Mouse (Mus musculus): ENCODE measurements at regions not wholly inside any gene's neighbourhood (a gene's known extent, or its start where the extent isn't known, plus 50 kb on each side); places are given as distances from the start of the nearest gene placed in this dataset.
A peak's percentile ranks its signal among the peaks of the same experiment; 100 is the strongest.

DNA sequence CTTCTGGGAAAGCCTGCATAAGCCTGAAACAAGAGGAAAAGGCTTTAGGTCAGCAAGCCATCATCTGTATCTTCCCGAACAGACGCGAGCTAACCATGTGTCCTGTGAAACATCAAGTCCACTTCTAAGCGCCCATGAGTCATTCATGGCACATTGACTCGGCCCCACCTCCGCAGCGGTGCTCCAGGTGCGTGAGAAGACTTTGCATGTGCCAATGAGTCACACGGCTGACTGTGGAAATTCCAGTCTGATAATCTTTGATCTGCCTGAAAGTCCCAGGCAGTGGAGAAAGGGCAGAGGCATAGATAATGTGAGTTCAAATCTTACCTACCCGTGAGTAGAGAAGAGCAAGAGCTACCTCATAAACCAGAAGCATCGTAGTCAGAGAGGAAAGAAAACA is 137.8 kb downstream of the Pfkfb3 start:
- no peak for DNase-seq (ENCODE audit: low spot score in 2 of 2)

- DNase-seq (ENCODE audit: low spot score in 2 of 2) = no peak
Observed at GRCm38 (mm10) chr2:11412521-11412920, 141.4 kb downstream of the Pfkfb3 start.

DNA sequence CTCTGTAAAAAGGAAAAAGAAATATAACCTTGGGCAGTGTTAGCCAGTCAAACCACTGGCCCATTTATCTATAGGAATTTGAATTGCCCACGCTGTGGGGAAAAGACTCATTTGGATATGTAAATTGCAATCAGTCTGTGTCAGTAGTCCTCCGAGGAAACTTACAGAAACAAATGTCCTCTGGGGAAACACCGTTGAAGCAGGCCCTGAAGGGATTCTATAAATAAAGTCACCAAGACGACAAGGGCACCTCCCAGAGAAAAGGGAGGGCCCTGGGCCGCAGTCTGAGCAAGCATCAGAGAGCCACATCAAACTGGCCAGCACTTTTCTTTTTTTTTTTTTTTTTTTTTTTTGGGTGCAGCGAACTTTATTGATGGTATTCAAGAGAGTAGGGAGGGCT is 145.4 kb downstream of the Pfkfb3 start:
- no peak for DNase-seq (ENCODE audit: low spot score in 2 of 2)

- no peak for DNase-seq (ENCODE audit: low spot score in 2 of 2)
Observed at GRCm38 (mm10) chr2:11406103-11406615, 147.7 kb downstream of the Pfkfb3 start.

- no peak for DNase-seq (ENCODE audit: low spot score in 2 of 2)
Observed at GRCm38 (mm10) chr2:11402218-11402848, 151.5 kb downstream of the Pfkfb3 start.

DNA sequence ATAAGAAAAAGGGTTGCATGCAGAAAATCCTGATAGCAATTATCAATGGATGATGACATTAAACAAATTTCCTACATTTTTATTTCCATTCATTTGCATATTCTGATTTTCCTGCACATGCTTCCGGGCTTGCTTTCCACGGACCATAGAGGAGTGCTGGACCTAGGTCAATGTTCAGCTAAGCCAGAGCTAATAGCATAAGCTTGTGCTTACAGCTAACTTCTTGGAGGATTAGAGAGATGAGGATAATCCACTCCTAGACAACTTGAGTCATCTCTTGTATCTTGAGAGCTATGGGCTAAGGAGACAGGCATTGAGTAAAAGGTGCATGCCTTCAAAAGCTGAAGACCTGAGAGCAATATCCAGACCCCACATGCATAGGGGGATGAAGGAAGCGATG is 154.5 kb downstream of the Pfkfb3 start:
- DNase-seq (ENCODE audit: low spot score in 2 of 2) = no peak

- no peak for DNase-seq (ENCODE audit: low spot score in 2 of 2)
Observed at GRCm38 (mm10) chr2:11398949-11399348, 154.9 kb downstream of the Pfkfb3 start.

GRCm38 (mm10) chr2:11398391-11398790 is 155.5 kb downstream of the Pfkfb3 start:
- DNase-seq (ENCODE audit: low spot score in 2 of 2) = no peak

GRCm38 (mm10) chr2:11396835-11397234 is 157.0 kb downstream of the Pfkfb3 start:
- no peak for DNase-seq (ENCODE audit: low spot score in 2 of 2)

- DNase-seq (ENCODE audit: low spot score in 2 of 2) = no peak
Observed at GRCm38 (mm10) chr2:11394675-11395349, 159.1 kb downstream of the Pfkfb3 start.

DNA sequence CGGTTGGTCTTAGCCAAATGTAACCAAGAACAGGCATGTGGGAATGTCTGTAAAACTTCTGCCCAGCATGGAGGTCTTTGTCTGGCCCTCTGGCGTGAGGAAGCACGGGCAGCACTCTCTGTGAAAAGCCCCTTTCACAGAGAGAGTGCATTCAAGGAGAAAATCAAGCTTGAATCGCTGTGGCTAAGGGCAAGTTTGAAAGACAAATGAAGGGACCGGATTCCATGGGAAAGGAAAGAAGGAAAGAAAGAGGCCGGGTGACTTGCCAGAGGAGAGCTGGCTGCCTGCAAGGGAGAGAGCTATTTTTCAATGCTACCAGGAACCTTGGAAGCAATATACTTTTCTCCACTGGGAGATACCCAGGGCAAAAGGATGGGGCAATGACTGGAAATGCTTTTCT is 162.2 kb downstream of the Pfkfb3 start:
- DNase-seq (ENCODE audit: low spot score in 2 of 2) = peak in 1 of 2 experiments; percentile 3

GRCm38 (mm10) chr2:11390667-11391334 is 163.1 kb downstream of the Pfkfb3 start:
- DNase-seq (ENCODE audit: low spot score in 2 of 2) = no peak

DNA sequence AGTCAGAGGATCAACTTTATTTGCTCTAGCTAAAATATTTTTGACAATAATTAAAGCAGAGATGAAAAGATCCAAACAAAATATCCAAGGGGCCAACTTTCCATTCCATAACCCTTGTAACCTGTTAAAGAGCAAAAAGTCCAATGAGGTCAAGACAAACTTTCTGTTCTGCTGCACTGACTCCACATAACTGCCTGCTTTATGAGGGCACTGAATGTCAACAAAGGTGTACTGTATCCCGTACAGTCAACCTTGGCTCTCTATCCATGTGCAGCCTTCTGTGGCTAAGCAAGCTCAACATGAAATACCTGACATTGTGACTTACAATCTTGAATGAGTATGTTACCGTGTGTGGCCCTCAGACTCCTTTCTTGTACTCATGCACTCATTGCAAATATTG is 166.3 kb downstream of the Pfkfb3 start:
- no peak for DNase-seq (ENCODE audit: low spot score in 2 of 2)

DNA sequence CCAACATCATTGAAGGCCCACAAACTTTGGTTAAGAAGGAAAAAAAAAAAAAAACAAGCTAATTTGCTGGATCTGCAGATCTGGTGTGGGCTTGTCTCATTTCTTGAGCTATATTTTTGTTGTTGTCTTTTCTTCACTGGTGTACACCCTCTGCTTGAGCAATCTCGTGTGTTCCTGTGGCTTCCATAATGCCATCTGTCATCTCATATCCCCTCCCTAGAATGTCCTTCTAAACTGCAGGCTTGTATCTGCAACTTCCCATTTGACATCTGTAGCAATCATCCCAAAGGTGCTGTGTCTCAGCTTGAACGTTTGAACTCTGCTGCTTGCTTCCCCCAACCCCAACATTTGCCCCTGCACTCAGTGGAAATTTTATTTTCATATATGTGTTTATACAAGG is 170.1 kb downstream of the Pfkfb3 start:
- DNase-seq (ENCODE audit: low spot score in 2 of 2) = no peak

- DNase-seq (ENCODE audit: low spot score in 2 of 2) = no peak
Observed at GRCm38 (mm10) chr2:11377213-11377612, 176.7 kb downstream of the Pfkfb3 start.

DNA sequence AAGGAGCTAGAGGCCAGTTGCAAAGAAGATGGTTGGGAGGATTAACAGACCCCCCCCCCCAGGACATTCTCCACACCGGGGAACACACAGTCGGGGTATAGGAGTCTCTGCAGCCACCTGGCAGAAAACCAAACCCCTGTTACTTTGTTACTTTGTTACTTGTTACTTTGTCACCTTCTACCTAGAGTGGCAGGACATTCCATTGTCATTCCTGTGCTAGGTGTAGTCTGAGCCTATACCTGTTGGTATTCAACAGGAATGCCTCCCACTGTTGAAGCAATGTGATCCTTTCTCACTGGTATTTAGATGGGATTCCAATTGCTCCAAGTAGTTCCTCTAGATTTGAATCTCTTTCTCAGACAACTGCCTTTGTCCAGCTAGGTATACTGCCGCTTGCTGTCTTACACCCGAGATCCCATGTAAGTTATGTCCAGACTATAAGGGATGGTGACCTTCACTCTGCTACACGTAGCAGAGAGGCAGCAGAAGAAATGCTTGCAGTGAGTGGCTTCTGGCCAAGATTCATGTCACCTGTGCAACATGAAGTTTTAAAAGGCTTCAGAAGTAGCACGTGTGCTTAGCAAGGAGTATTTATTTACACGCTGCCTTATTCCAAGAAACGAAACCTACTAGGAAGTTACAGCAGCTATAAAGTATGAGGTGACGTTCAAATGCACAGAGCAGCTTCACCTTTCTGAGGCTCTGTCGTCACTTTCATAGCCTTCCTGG is 178.0 kb downstream of the Pfkfb3 start:
- DNase-seq (ENCODE audit: low spot score in 2 of 2) = no peak

GRCm38 (mm10) chr2:11375092-11375491 is 178.8 kb downstream of the Pfkfb3 start:
- DNase-seq (ENCODE audit: low spot score in 2 of 2) = peak in 1 of 2 experiments; percentile 7

DNA sequence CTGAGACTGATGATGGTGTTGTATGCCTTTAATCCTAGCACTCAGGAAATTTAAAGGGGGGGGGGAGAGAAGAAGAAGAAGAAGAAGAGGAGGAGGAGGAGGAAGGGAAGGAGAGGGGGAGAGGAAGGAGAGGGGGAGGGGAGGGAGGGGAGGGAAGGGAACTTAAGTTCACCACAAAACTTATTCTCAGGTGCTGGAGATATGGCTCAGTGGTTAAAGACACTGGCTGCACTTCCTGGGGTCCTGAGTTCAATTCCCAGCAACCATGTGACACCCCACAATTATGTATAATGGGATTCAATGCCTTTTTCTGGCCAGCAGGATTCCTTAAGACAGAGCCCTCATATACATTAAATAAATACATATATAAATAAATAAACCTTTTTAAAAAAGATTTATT is 183.6 kb downstream of the Pfkfb3 start:
- no peak for DNase-seq (ENCODE audit: low spot score in 2 of 2)

- DNase-seq (ENCODE audit: low spot score in 2 of 2) = no peak
Observed at GRCm38 (mm10) chr2:11367319-11367718, 186.6 kb downstream of the Pfkfb3 start.

DNA sequence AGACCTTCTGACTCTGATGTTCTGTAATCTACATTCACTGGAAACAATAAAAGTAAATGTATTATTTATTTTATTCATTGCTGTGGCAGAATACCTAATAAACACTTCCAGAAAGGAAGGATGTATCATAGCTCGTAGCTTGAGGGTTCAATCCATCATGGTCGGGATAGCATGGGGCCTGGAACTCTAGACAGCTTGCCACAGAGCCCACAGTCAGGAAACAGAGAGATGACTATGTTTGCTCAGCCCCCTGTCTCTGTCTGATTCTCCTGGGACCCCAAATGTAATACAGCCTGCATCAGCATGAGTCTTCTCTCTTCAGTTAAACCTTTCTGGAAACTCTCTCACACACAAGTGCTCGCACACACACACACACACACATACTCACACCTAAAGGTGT is 188.1 kb downstream of the Pfkfb3 start:
- DNase-seq (ENCODE audit: low spot score in 2 of 2) = no peak

DNA sequence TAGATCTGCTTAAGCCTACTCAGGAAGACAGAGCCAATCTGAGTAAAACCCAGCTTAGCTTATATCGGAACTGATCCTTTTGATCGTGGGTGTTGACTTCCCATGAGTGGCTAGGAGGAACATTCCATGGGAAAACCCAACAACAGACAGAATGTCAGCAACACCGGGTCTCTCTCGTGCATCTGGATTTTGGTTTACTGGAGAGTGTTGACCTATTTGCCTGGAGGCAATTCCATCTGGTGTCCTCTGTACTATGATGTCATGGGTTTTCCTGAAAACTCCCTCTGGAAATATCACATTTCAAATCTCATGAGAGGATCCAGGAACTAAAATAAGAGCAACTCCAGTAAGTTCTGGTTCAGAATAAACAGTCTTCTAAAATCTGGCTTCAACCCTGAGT is 188.5 kb downstream of the Pfkfb3 start:
- DNase-seq (ENCODE audit: low spot score in 2 of 2) = no peak

DNA sequence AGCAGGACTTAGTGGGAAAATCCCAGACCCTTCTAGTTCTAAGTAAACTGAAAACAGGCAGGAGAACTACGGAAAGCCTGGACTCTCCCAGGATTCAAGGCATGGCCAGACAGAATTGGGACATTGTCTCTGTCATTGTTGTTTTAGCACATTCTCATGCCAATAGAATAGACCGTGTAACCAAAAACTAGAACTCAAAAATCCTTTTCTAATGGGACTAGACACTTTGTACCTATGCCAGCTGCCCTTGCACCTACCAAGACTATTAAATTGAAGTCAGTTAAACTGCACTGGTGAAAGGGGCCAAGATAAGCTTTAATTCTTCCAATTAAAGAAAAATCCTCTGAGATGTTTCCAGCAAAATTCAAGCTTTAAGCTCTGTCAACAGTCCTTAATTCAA is 189.8 kb downstream of the Pfkfb3 start:
- no peak for DNase-seq (ENCODE audit: low spot score in 2 of 2)

Measured in right cerebral cortex, postnatal 36 days (tissue).